Mouse (Mus musculus) embryonic facial prominence, embryonic 11.5 days (tissue): ENCODE measurements around the gene Pram1. TPM values are rescaled to one million over a fixed set of nuclear protein-coding genes. Genes with fewer than 3 reads are reported as not detected.

Experiments used
- ATAC-seq: fragments of 200-750 bp; cut with Nextera tagmentation; replicated peaks from 2 replicates; pipeline ENCODE4 v1.8.0; 2017; ENCODE audit warnings: low read depth; ENCODE audit not compliant: insufficient number of reproducible peaks, low FRiP score, low TSS enrichment
- DNase-seq: peaks from one replicate; pipeline ENCODE4 v3.0.0-alpha.2; 2015; ENCODE audit warnings: low spot score
- H3K27ac ChIP-seq: fragments of 300-500 bp; sonication (generic); replicated peaks from 2 replicates; pipeline ENCODE4 v1.5.1; 2014; ENCODE audit warnings: mild to moderate bottlenecking, low read depth, low read length, control low read depth
- H3K27me3 ChIP-seq: fragments of 300-500 bp; sonication (generic); 2 replicates; pipeline ENCODE4 v1.6.1; 2014; ENCODE audit warnings: mild to moderate bottlenecking, low read length, moderate library complexity, mixed read lengths; ENCODE audit not compliant: control insufficient read depth, insufficient read depth
- H3K36me3 ChIP-seq: fragments of 300-500 bp; sonication (generic); replicated peaks from 2 replicates; pipeline ENCODE4 v1.6.1; 2014; ENCODE audit warnings: low read depth, mild to moderate bottlenecking, low read length, moderate library complexity, mixed read lengths; ENCODE audit not compliant: control insufficient read depth, insufficient read depth
- H3K4me1 ChIP-seq: fragments of 300-500 bp; sonication (generic); 2 replicates; pipeline ENCODE4 v1.6.1; 2014; ENCODE audit warnings: low read length, mixed read lengths; ENCODE audit not compliant: control insufficient read depth, insufficient read depth
- H3K4me2 ChIP-seq: fragments of 300-500 bp; sonication (generic); 2 replicates; pipeline ENCODE4 v1.6.1; 2014; ENCODE audit warnings: low read depth, mild to moderate bottlenecking, control low read depth, low read length, moderate library complexity
- H3K4me3 ChIP-seq: fragments of 300-500 bp; sonication (generic); 2 replicates; pipeline ENCODE4 v1.5.1; 2014; ENCODE audit warnings: low read depth, low read length, control low read depth
- H3K9ac ChIP-seq: fragments of 300-500 bp; sonication (generic); replicated peaks from 2 replicates; pipeline ENCODE4 v1.6.1; 2014; ENCODE audit warnings: mild to moderate bottlenecking, control low read depth, low read length
- H3K9me3 ChIP-seq: fragments of 300-500 bp; sonication (generic); replicated peaks from 2 replicates; pipeline ENCODE4 v1.6.1; 2016; ENCODE audit warnings: mild to moderate bottlenecking, low read length, inconsistent platforms, mixed read lengths; ENCODE audit not compliant: control insufficient read depth
- WGBS: fragments of 180-500 bp; shearing (Covaris S2); extraction: QIAGEN DNeasy Blood & Tissue Kit; methylation state at CpG from one replicate; pipeline ENCODE4 v1.1.7; 2014; 5-methylcytosine and 5-hydroxymethylcytosine counted together
- polyA plus RNA-seq: library from polyadenylated mRNA; unstranded; fragments of >200 nt; fragmentation: Nextera tagmentation; extraction: Ambion mirVana; gene quantifications from 2 replicates; pipeline ENCODE4 v1.2.1, GENCODE M21; 2014

Pram1 gene
- 0.32 and 0.61 TPM in 2 replicates for polyA plus RNA-seq

- Histone ChIP-seq H3K4me2 (no peak within 1 kb of the TSS), H3K4me3 (no peak within 1 kb of the TSS), H3K27ac (no peak within 1 kb of the TSS), H3K9me3 (no peaks in the 10 kb centered on the region), H3K27me3 (no peaks in the 10 kb centered on the region), H3K36me3 (no peaks in the 10 kb centered on the region; the same call in 1 of the 2 replicates), H3K4me1 (no peaks in the 10 kb centered on the region), H3K9ac (no peak within 1 kb of the TSS)
- WGBS: 84% methylated on average over 4 of the region's 4 CpGs
- ATAC-seq: no peak
- no peak for DNase-seq
These were observed at the start of gene Pram1 for GRCm38 (mm10) chr17:33637516-33638276. Gene Pram1 (plus strand): TSS chr17:33638056.

- H3K4me2 ChIP-seq: no peak overlapping the region
- DNase-seq (no peak), ATAC-seq (no peak)
These were observed 40.6 kb upstream of the Pram1 start for GRCm38 (mm10) chr17:33597271-33597670.

DNA sequence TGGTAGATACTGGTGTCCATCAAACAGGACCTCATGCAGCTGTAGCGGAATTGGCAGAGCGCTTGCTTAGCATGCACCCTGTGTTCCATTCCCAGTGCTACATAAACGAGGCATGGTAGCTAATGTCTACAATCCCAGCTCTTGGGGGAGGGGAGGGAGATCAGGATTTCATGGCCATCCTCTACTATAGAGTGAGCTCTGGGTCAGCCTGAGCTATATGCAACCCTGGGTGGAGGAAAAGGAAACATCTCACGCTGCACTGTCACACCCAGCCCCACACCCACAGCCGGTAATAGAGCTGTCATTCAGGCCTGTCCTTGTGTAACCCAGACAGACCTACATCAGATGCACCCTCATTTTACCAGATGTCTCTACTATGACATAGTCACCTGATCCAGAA lies 39.4 kb upstream of the Pram1 start:
- 87% methylated on average over 5 of the region's 5 CpGs for WGBS

More at GRCm38 (mm10) chr17:33597271-33597670, 40.6 kb upstream of the Pram1 start:
- H3K4me3 ChIP-seq: no peak overlapping the region
- no peak overlapping the region for H3K27ac ChIP-seq
- H3K9ac ChIP-seq: no peak overlapping the region
- H3K9me3 ChIP-seq: no peaks in the 10 kb centered on the region
- no peaks in the 10 kb centered on the region for H3K36me3 ChIP-seq
- H3K27me3 ChIP-seq: no peaks in the 10 kb centered on the region
- H3K4me1 ChIP-seq: no peaks in the 10 kb centered on the region

GRCm38 (mm10) chr17:33599836-33600475 lies 37.9 kb upstream of the Pram1 start:
- no peaks in the 10 kb centered on the region for H3K9me3 ChIP-seq
- no peak overlapping the region for H3K4me3 ChIP-seq
- no peak overlapping the region for H3K9ac ChIP-seq
- WGBS: 85% methylated on average over 8 of the region's 8 CpGs
- ATAC-seq (no peak), DNase-seq (no peak)
- no peaks in the 10 kb centered on the region for H3K27me3 ChIP-seq
- no peaks in the 10 kb centered on the region for H3K36me3 ChIP-seq
- H3K4me1 ChIP-seq: no peaks in the 10 kb centered on the region
- no peak overlapping the region for H3K4me2 ChIP-seq
- H3K27ac ChIP-seq: no peak overlapping the region

More for the DNA sequence above, 39.4 kb upstream of the Pram1 start:
- Histone ChIP-seq H3K36me3 (no peaks in the 10 kb centered on the region), H3K4me1 (no peaks in the 10 kb centered on the region), H3K4me2 (no peak overlapping the region), H3K27me3 (no peaks in the 10 kb centered on the region), H3K9ac (no peak overlapping the region), H3K4me3 (no peak overlapping the region), H3K9me3 (no peaks in the 10 kb centered on the region), H3K27ac (no peak overlapping the region)
- DNase-seq (no peak), ATAC-seq (no peak)

GRCm38 (mm10) chr17:33600831-33601230 lies 37.0 kb upstream of the Pram1 start:
- Histone ChIP-seq H3K4me3 (no peak overlapping the region), H3K9ac (no peak overlapping the region), H3K27ac (no peak overlapping the region), H3K27me3 (no peaks in the 10 kb centered on the region), H3K36me3 (no peaks in the 10 kb centered on the region), H3K9me3 (no peaks in the 10 kb centered on the region), H3K4me1 (no peaks in the 10 kb centered on the region), H3K4me2 (no peak overlapping the region)
- no peak for ATAC-seq
- 77% methylated on average over 3 of the region's 3 CpGs for WGBS
- DNase-seq: no peak

- Histone ChIP-seq H3K27me3 (no peaks in the 10 kb centered on the region), H3K9ac (no peak overlapping the region), H3K4me1 (no peaks in the 10 kb centered on the region), H3K36me3 (no peaks in the 10 kb centered on the region), H3K4me3 (no peak overlapping the region), H3K9me3 (no peaks in the 10 kb centered on the region), H3K27ac (no peak overlapping the region), H3K4me2 (no peak overlapping the region)
- DNase-seq (no peak), ATAC-seq (no peak)
- 86% methylated on average over 12 of the region's 12 CpGs for WGBS
These were observed 35.9 kb upstream of the Pram1 start for GRCm38 (mm10) chr17:33601947-33602346.

- no peak overlapping the region for H3K4me3 ChIP-seq
- DNase-seq (no peak), ATAC-seq (no peak)
- no peaks in the 10 kb centered on the region for H3K9me3 ChIP-seq
- WGBS: 87% methylated on average over 2 of the region's 2 CpGs
- no peak overlapping the region for H3K4me2 ChIP-seq
- no peaks in the 10 kb centered on the region for H3K4me1 ChIP-seq
- H3K9ac ChIP-seq: no peak overlapping the region
- no peaks in the 10 kb centered on the region for H3K27me3 ChIP-seq
- H3K27ac ChIP-seq: no peak overlapping the region
- no peaks in the 10 kb centered on the region for H3K36me3 ChIP-seq
These were observed 30.6 kb upstream of the Pram1 start for GRCm38 (mm10) chr17:33607273-33607672.

DNA sequence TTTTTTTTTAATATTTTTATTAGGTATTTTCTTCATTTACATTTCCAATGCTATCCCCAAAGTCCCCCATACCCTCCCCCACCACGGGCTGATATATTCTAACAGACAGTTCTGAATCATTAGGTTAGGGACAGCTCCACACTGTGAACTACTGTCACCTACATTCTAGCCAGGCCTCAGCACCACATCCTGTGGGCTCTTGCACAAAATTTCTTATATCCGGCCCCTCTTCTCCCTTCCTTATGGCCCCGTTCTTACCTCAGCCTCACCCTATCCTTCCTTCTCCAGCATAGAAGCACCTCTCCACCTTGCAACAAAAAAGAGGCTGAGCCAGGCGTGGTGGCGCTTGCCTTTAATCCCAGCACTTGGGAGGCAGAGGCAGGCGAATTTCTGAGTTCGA lies 27.3 kb upstream of the Pram1 start:
- DNase-seq: no peak

More for the DNA sequence above, 27.3 kb upstream of the Pram1 start:
- no peaks in the 10 kb centered on the region for H3K4me1 ChIP-seq
- no peak overlapping the region for H3K27ac ChIP-seq
- H3K9me3 ChIP-seq: no peaks in the 10 kb centered on the region
- no peak overlapping the region for H3K4me3 ChIP-seq
- H3K4me2 ChIP-seq: no peak overlapping the region
- H3K27me3 ChIP-seq: no peaks in the 10 kb centered on the region
- 82% methylated on average over 7 of the region's 7 CpGs for WGBS
- H3K36me3 ChIP-seq: no peaks in the 10 kb centered on the region
- H3K9ac ChIP-seq: no peak overlapping the region
- no peak for ATAC-seq
